Mouse (Mus musculus) embryonic facial prominence, embryonic 13.5 days (tissue): ENCODE results near the gene Galnt18. TPM values are rescaled to one million over a fixed set of nuclear protein-coding genes. Genes with fewer than 3 reads are reported as not detected.

Experiments
- ATAC-seq: fragments of 200-750 bp; cut with Nextera tagmentation; 2 replicates; pipeline ENCODE4 v1.8.0; 2017; ENCODE audit warnings: low read depth; ENCODE audit not compliant: insufficient number of reproducible peaks, insufficient read depth, low FRiP score, low TSS enrichment
- H3K27ac ChIP-seq: fragments of 300-500 bp; sonication (generic); 2 replicates; pipeline ENCODE4 v1.5.1; 2015; ENCODE audit warnings: moderate library complexity, mild to moderate bottlenecking, inconsistent platforms
- H3K27me3 ChIP-seq: fragments of 300-500 bp; sonication (generic); 2 replicates; pipeline ENCODE4 v1.6.1; 2015; ENCODE audit warnings: mild to moderate bottlenecking, inconsistent platforms
- H3K36me3 ChIP-seq: fragments of 300-500 bp; sonication (generic); 2 replicates; pipeline ENCODE4 v1.6.1; 2015; ENCODE audit warnings: mild to moderate bottlenecking, inconsistent platforms
- H3K4me1 ChIP-seq: fragments of 300-500 bp; sonication (generic); 2 replicates; pipeline ENCODE4 v1.6.1; 2015; ENCODE audit warnings: inconsistent platforms
- H3K4me2 ChIP-seq: fragments of 300-500 bp; sonication (generic); 2 replicates; pipeline ENCODE4 v1.6.1; 2015; ENCODE audit warnings: moderate library complexity, mild to moderate bottlenecking, inconsistent platforms
- H3K4me3 ChIP-seq: fragments of 300-500 bp; sonication (generic); 2 replicates; pipeline ENCODE4 v1.5.1; 2015; ENCODE audit warnings: mild to moderate bottlenecking, inconsistent platforms
- H3K9ac ChIP-seq: fragments of 300-500 bp; sonication (generic); 2 replicates; pipeline ENCODE4 v1.6.1; 2015; ENCODE audit warnings: mild to moderate bottlenecking, inconsistent platforms
- H3K9me3 ChIP-seq: fragments of 300-500 bp; sonication (generic); 2 replicates; pipeline ENCODE4 v1.6.1; 2016; ENCODE audit warnings: inconsistent platforms
- WGBS: fragments of 180-500 bp; shearing (Covaris S2); methylation state at CpG from one replicate; pipeline ENCODE4 v1.1.7; 2015; ENCODE audit warnings: mixed read lengths; 5-methylcytosine and 5-hydroxymethylcytosine counted together
- polyA plus RNA-seq: library from polyadenylated mRNA; unstranded; fragments of >200 nt; fragmentation: Nextera tagmentation; extraction: Ambion mirVana; gene quantifications from 2 replicates; pipeline ENCODE4 v1.2.1, GENCODE M21; 2015

The Galnt18 gene
- polyA plus RNA-seq, 1 experiment from 2014 or later = 20.2 TPM

DNA sequence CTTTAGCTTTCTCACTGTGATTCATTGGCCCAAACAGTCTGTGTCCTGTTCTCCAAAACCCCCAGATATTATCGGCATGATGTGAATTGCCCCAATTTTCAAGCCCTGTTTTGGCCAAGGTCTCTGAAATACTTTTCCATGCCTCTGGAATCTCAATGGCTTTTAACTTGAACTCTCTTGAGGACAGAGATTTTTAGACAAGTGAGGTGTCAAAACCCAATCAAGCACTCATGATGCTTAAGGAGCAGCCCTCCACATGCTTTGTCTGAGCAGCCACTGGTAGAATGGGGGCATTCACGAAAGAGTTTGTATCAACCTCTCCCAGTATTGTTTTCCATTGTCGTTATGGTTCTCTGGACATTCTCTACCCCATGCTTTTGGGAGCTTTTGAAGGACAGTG, 9.2 kb downstream of the Galnt18 start:
- Histone ChIP-seq H3K9me3 (no peaks in the 10 kb centered on the region), H3K9ac (no peak overlapping the region), H3K4me2 (no peak overlapping the region), H3K36me3 (no peaks in the 10 kb centered on the region), H3K27me3 (no peaks in the 10 kb centered on the region), H3K4me3 (no peak overlapping the region), H3K4me1 (peaks cover 12% of the 10 kb centered on the region; the same call in 1 of the 2 replicates), H3K27ac (no peak overlapping the region)
- ATAC-seq = no peak
- 87% methylated on average over 3 of the region's 3 CpGs for WGBS

- ATAC-seq = no peak
- Histone ChIP-seq H3K27ac (no peak overlapping the region), H3K9ac (no peak overlapping the region), H3K4me2 (no peak overlapping the region), H3K4me1 (peaks cover 12% of the 10 kb centered on the region; the same call in 1 of the 2 replicates), H3K9me3 (no peaks in the 10 kb centered on the region), H3K36me3 (no peaks in the 10 kb centered on the region), H3K27me3 (no peaks in the 10 kb centered on the region), H3K4me3 (no peak overlapping the region)
- 67% methylated on average over 9 of the region's 9 CpGs for WGBS
These were observed 13.5 kb downstream of the Galnt18 start for GRCm38 (mm10) chr7:111766145-111766767.

GRCm38 (mm10) chr7:111762754-111763153, 17.0 kb downstream of the Galnt18 start:
- 42% methylated on average over 6 of the region's 6 CpGs for WGBS
- ATAC-seq = no peak
- no peak overlapping the region for H3K4me3 ChIP-seq
- H3K9ac ChIP-seq = no peak overlapping the region
- H3K36me3 ChIP-seq = no peaks in the 10 kb centered on the region
- no peak overlapping the region for H3K4me2 ChIP-seq
- H3K9me3 ChIP-seq = no peaks in the 10 kb centered on the region
- no peaks in the 10 kb centered on the region for H3K27me3 ChIP-seq
- H3K27ac ChIP-seq = no peak overlapping the region
- H3K4me1 ChIP-seq = peaks cover 16% of the 10 kb centered on the region; the same call in 1 of the 2 replicates

- H3K27ac ChIP-seq = no peak overlapping the region
- WGBS = 63% methylated on average over 3 of the region's 3 CpGs
- peaks cover 26% of the 10 kb centered on the region for H3K4me1 ChIP-seq
- H3K9me3 ChIP-seq = no peaks in the 10 kb centered on the region
- ATAC-seq = no peak
- no peak overlapping the region for H3K4me3 ChIP-seq
- no peak overlapping the region for H3K9ac ChIP-seq
- no peak overlapping the region for H3K4me2 ChIP-seq
- no peaks in the 10 kb centered on the region for H3K36me3 ChIP-seq
- no peaks in the 10 kb centered on the region for H3K27me3 ChIP-seq
These were observed 31.2 kb downstream of the Galnt18 start for GRCm38 (mm10) chr7:111748571-111749071.

DNA sequence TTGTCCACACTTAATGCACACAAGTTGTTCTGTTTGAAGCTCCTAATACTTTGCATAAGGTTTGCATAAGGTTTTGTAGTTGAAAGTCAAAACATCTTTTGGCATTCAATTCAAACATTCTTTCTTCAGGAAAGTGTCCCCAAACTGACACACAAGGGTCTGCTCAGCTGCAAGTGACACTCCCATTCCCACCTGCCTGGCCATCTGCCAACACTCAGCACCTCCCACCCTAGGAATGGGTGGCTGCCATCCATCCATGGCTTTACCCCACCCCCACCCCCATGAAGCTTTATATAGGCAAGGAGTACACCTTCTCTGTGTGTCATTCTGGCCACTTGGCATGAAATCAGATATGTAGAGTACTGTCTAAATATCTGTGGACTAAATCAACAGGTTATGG, 35.0 kb downstream of the Galnt18 start:
- H3K4me1 ChIP-seq = peaks cover 29% of the 10 kb centered on the region
- no peaks in the 10 kb centered on the region for H3K9me3 ChIP-seq
- H3K27ac ChIP-seq = no peak overlapping the region
- no peak for ATAC-seq
- no peaks in the 10 kb centered on the region for H3K36me3 ChIP-seq
- no peak overlapping the region for H3K4me2 ChIP-seq
- no peak overlapping the region for H3K4me3 ChIP-seq
- H3K27me3 ChIP-seq = no peaks in the 10 kb centered on the region
- H3K9ac ChIP-seq = no peak overlapping the region

- Histone ChIP-seq H3K4me2 (no peak overlapping the region), H3K4me3 (no peak overlapping the region), H3K4me1 (peaks cover 36% of the 10 kb centered on the region), H3K9ac (no peak overlapping the region), H3K27ac (no peak overlapping the region), H3K9me3 (no peaks in the 10 kb centered on the region), H3K36me3 (no peaks in the 10 kb centered on the region), H3K27me3 (no peaks in the 10 kb centered on the region)
- ATAC-seq = no peak
- 56% methylated on average over 2 of the region's 2 CpGs for WGBS
These were observed 38.2 kb downstream of the Galnt18 start for GRCm38 (mm10) chr7:111741595-111741994.

DNA sequence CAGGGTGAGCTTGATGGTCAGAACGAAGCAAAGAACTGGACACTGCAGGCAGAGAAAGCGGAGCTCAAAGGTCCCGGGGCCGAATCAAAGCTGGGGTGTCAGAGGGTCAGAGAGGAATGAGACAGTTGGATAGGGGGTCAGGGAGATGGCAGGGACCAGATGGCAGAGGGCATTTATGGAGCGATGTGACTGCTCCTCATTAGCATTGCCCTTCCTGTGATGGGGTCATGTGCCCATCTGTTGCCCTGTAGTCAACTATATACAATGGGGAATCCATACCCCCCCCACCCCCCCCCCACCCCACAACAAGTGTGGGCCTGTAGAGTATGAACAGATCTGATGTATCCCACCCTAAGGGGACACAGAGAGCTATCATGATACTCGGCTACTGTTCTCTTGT, 39.7 kb downstream of the Galnt18 start:
- no peak overlapping the region for H3K9ac ChIP-seq
- H3K4me3 ChIP-seq = no peak overlapping the region
- H3K27me3 ChIP-seq = no peaks in the 10 kb centered on the region
- H3K4me2 ChIP-seq = no peak overlapping the region
- H3K4me1 ChIP-seq = peaks cover 25% of the 10 kb centered on the region
- H3K9me3 ChIP-seq = no peaks in the 10 kb centered on the region
- 38% methylated on average over 6 of the region's 6 CpGs for WGBS
- H3K27ac ChIP-seq = no peak overlapping the region
- no peak for ATAC-seq
- no peaks in the 10 kb centered on the region for H3K36me3 ChIP-seq

- Histone ChIP-seq H3K9ac (no peak overlapping the region), H3K27me3 (no peaks in the 10 kb centered on the region), H3K36me3 (no peaks in the 10 kb centered on the region), H3K4me3 (no peak overlapping the region), H3K9me3 (no peaks in the 10 kb centered on the region), H3K4me2 (no peak overlapping the region), H3K27ac (no peak overlapping the region), H3K4me1 (peaks cover 19% of the 10 kb centered on the region; the same call in 1 of the 2 replicates)
- WGBS = 55% methylated on average over 5 of the region's 5 CpGs
- no peak for ATAC-seq
These were observed 40.4 kb downstream of the Galnt18 start for GRCm38 (mm10) chr7:111739371-111739765.

GRCm38 (mm10) chr7:111738456-111739370, 41.1 kb downstream of the Galnt18 start:
- no peak overlapping the region for H3K4me3 ChIP-seq
- no peak overlapping the region for H3K27ac ChIP-seq
- no peak overlapping the region for H3K4me2 ChIP-seq
- no peak for ATAC-seq
- 66% methylated on average over 10 of the region's 10 CpGs for WGBS
- no peaks in the 10 kb centered on the region for H3K36me3 ChIP-seq
- no peaks in the 10 kb centered on the region for H3K9me3 ChIP-seq
- 0 out of 2 replicates have a peak, but pooled peaks cover 15% of the 10 kb centered on the region for H3K4me1 ChIP-seq
- H3K27me3 ChIP-seq = no peaks in the 10 kb centered on the region
- H3K9ac ChIP-seq = no peak overlapping the region

DNA sequence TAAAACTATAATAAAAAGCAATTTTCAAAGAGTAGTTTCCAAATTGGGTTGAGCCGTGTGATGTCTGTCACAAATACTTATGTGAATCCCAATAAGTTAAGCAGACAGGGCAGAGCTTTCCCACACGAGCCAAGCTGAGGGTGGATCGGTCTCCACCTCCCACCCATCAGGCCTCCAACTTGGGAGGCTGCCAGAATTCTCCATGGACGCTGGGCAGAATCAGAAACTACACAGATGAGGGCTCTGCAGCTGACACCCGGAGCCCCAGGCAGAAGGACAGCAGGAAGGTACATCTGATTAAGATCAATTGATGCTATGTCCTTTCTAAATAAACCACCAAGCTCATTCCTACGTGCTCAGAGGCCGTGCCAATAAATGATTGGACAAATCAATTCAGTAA, 42.4 kb downstream of the Galnt18 start:
- Histone ChIP-seq H3K36me3 (no peaks in the 10 kb centered on the region), H3K9ac (no peak overlapping the region), H3K4me1 (0 out of 2 replicates have a peak, but pooled peaks cover 15% of the 10 kb centered on the region), H3K27ac (no peak overlapping the region), H3K4me2 (no peak overlapping the region), H3K9me3 (no peaks in the 10 kb centered on the region), H3K4me3 (no peak overlapping the region), H3K27me3 (no peaks in the 10 kb centered on the region)
- WGBS = 58% methylated on average over 7 of the region's 7 CpGs
- ATAC-seq = no peak

DNA sequence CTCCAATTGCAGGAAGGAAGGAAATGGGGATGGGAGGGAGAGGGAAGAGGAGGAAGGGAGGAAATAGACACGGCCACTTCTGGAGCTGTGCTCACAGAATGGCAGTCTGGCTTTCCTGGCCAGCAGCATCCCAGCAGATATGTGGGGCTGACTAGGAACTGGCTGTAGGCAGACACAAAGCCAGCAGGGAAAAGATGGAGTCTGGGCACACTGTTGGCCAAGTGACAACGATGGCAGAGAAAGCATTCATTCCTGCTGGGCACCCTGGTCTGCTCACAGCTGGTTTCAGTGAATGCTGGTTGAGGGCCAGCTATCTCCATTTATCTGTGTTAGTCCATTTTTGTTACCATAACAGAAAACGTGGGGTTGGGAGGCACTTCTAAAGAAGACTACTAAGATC, 43.4 kb downstream of the Galnt18 start:
- H3K4me3 ChIP-seq = no peak overlapping the region
- H3K27me3 ChIP-seq = no peaks in the 10 kb centered on the region
- 63% methylated on average over 3 of the region's 3 CpGs for WGBS
- H3K9ac ChIP-seq = no peak overlapping the region
- H3K4me2 ChIP-seq = no peak overlapping the region
- H3K4me1 ChIP-seq = 0 out of 2 replicates have a peak, but pooled peaks cover 15% of the 10 kb centered on the region
- no peak overlapping the region for H3K27ac ChIP-seq
- H3K9me3 ChIP-seq = no peaks in the 10 kb centered on the region
- no peak for ATAC-seq
- H3K36me3 ChIP-seq = no peaks in the 10 kb centered on the region
